Mouse (Mus musculus) ES-E14 (cell line): ENCODE measurements around the gene Capn8. TPM values are rescaled to one million over a fixed set of nuclear protein-coding genes. Genes with fewer than 3 reads are reported as not detected.

ENCODE experiments used
- DNase-seq: peaks from one replicate; pipeline ENCODE4 v3.0.0-alpha.2; 2013; ENCODE audit warnings: low read depth, low spot score
- H3K27ac ChIP-seq: 2 replicates; pipeline ENCODE4 v1.5.1; 2012; ENCODE audit warnings: low read depth, mild to moderate bottlenecking, low read length, moderate library complexity, mixed read lengths; ENCODE audit not compliant: poor library complexity, insufficient read depth, severe bottlenecking
- H3K36me3 ChIP-seq: 2 replicates; pipeline ENCODE4 v1.6.1; 2012; ENCODE audit warnings: mild to moderate bottlenecking, low read length, moderate library complexity, mixed read lengths; ENCODE audit not compliant: control insufficient read depth, poor library complexity, insufficient read depth, severe bottlenecking
- H3K4me1 ChIP-seq, 2 experiments: fragments of 150-350 bp in 1 of 2; sonication (generic) in 1 of 2; 2 replicates each; pipeline ENCODE4 v1.6.1; 2012; ENCODE audit warnings: low read length in 2 of 2, mild to moderate bottlenecking in 1 of 2, mixed read lengths in 1 of 2; ENCODE audit not compliant: control insufficient read depth in 2 of 2, insufficient read depth in 2 of 2, poor library complexity in 1 of 2
- H3K4me3 ChIP-seq, 2 experiments: fragments of 150-350 bp in 1 of 2; sonication (generic) in 1 of 2; 2 replicates each; pipeline ENCODE4 v1.5.1; 2012; ENCODE audit warnings: low read length in 2 of 2, low read depth in 1 of 2, mild to moderate bottlenecking in 1 of 2, mixed read lengths in 1 of 2; ENCODE audit not compliant: insufficient read depth in 1 of 2, poor library complexity in 1 of 2, severe bottlenecking in 1 of 2
- H3K9ac ChIP-seq: 2 replicates; pipeline ENCODE4 v1.6.1; 2012; ENCODE audit warnings: low read depth, mild to moderate bottlenecking, low read length, mixed read lengths; ENCODE audit not compliant: poor library complexity, insufficient read depth, severe bottlenecking
- H3K9me3 ChIP-seq: fragments of 150-350 bp; sonication (generic); 2 replicates; pipeline ENCODE4 v1.6.1; 2012; ENCODE audit warnings: low read depth, mild to moderate bottlenecking, low read length; ENCODE audit not compliant: control insufficient read depth, insufficient read depth
- CHD2 ChIP-seq: IDR thresholded peaks from 2 replicates; pipeline ENCODE4 v1.6.1; 2014; ENCODE audit warnings: mild to moderate bottlenecking, low read depth, low read length, inconsistent platforms
- HCFC1 ChIP-seq: IDR thresholded peaks from 2 replicates; pipeline ENCODE4 v1.6.1; 2012; ENCODE audit warnings: low read length, inconsistent platforms, borderline replicate concordance; ENCODE audit not compliant: insufficient read depth
- MAFK ChIP-seq: IDR thresholded peaks from 2 replicates; pipeline ENCODE4 v1.6.1; 2014; ENCODE audit warnings: mild to moderate bottlenecking, low read depth, low read length, inconsistent platforms; ENCODE audit not compliant: insufficient read depth
- ZC3H11A ChIP-seq: IDR thresholded peaks from 2 replicates; pipeline ENCODE4 v1.6.1; 2012; ENCODE audit warnings: low read depth, mild to moderate bottlenecking, inconsistent platforms, low read length, borderline replicate concordance
- ZNF384 ChIP-seq: IDR thresholded peaks from 2 replicates; pipeline ENCODE4 v1.6.1; 2012; ENCODE audit warnings: low read depth, low read length, inconsistent platforms
- in situ Hi-C, 2 experiments: fragments of 600-800 bp; cut with MboI; formaldehyde crosslinking; loops; one replicate each; pipeline ENCODE4 v1.15.1; 2025; ENCODE audit warnings: low sequenced_read_pairs in 2 of 2, inconsistent platforms in 1 of 2; ENCODE audit not compliant: unreplicated experiment in 2 of 2
- total RNA-seq: library from RNA; depleted of rRNA; stranded (reverse); fragments of 300-350 nt; gene quantifications from 2 replicates; pipeline ENCODE4 v1.2.3, GENCODE M21; 2012; rRNA removed

Capn8 gene
- total RNA-seq, 1 experiment: not detected

DNA sequence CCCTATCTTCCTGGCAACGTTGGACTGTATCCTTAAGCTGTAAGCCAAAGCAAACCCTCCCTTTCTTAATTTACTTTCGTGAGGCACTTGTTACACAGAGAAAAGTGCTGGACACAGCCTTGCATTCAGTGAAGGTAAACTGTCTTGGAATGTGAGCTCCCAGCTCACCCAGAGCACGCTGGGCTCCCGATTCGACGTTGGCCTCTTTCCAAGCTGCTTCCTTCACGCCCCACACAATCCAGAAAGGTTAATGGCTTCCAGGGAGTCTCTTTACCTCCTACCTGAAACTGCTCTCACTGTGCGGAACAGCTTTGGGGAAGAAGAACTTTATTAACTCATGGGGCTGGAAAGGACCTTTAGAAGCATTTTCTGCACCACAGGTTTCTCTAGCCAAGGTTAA lies 110.5 kb downstream of the Capn8 start:
- Histone ChIP-seq H3K9ac (no peak overlapping the region), H3K27ac (no peak overlapping the region), H3K36me3 (no peaks in the 10 kb centered on the region), H3K4me3 (no peak overlapping the region), H3K9me3 (no peaks in the 10 kb centered on the region), H3K4me1 (peaks cover 0 to 2% of the 10 kb centered on the region in 2 experiments; a peak in 1 of 4 replicates)
- DNase-seq: no peak
- in situ Hi-C loops: no loop called here
- TF ChIP-seq MAFK (no peak), HCFC1 (no peak), CHD2 (no peak), ZNF384 (no peak), ZC3H11A (no peak)

DNA sequence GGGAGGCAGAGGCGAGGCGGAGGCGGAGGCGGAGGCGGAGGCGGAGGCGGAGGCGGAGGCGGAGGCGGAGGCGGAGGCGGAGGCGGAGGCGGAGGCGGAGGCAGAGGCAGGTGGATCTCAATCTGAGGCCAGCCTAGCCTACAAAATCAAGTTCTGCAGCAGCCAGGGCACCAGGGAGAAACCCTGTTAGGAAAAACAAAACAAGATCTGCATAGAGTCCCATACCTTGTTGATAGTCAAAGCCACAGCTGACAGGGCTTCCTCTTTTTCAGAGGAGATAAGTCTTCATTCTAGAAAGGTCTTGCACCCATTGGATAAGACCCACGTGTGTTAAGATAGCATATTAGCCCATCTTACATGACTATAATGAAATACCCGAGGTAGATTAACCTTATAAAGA lies 113.3 kb downstream of the Capn8 start:
- Histone ChIP-seq H3K4me1 (no peaks in the 10 kb centered on the region), H3K27ac (no peak overlapping the region), H3K36me3 (no peaks in the 10 kb centered on the region), H3K9me3 (no peaks in the 10 kb centered on the region), H3K9ac (no peak overlapping the region), H3K4me3 (no peak overlapping the region)
- no peak for TF ChIP-seq HCFC1
- TF ChIP-seq ZNF384: no peak
- TF ChIP-seq CHD2: no peak
- TF ChIP-seq ZC3H11A: no peak
- TF ChIP-seq MAFK: no peak
- in situ Hi-C loops: no loop called here
- no peak for DNase-seq

DNA sequence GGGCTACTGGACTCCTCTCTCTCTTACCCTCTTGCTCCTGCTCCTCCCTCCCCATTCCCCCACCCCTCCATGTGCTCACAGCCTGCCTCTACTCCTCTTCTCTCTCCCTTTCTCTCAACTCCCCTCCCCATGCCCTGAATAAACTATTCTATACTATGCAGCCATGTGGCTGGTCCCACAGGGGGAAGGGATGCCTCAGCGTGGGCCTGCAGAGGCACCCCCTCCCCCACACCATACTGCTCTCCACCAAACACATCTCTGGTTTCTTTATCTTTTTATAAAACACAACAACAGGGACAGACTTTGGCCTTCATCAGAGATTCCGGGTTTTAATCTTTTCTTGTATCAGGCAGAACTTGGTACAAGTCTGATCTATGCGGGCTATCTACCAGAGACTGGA lies 114.4 kb downstream of the Capn8 start:
- no peak for DNase-seq
- in situ Hi-C loops: no loop called here
- Histone ChIP-seq H3K4me3 (no peak overlapping the region), H3K4me1 (no peaks in the 10 kb centered on the region), H3K9me3 (no peaks in the 10 kb centered on the region), H3K27ac (no peak overlapping the region), H3K9ac (no peak overlapping the region), H3K36me3 (no peaks in the 10 kb centered on the region)
- no peak for TF ChIP-seq CHD2
- no peak for TF ChIP-seq ZNF384
- TF ChIP-seq ZC3H11A: no peak
- TF ChIP-seq HCFC1: no peak
- TF ChIP-seq MAFK: no peak

DNA sequence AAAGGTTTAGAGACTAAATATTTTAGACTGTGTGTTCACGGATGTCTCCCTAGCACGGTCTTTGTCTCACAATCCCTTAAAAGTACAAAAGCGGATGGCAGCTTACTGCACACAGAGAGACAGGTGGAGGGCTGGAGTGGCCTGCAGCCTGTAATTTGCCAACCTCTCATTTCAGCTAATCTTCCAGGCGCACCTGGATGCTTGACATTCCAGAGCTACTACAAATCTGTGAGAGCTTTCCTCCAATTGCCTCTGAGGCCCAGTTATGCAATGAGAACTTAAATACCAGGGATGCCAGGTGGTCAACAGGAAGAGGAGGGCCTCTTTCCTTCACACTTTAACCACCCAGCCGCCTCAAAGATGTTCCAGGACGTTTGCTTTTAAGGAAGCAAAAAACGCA lies 114.8 kb downstream of the Capn8 start:
- no peak for DNase-seq
- H3K36me3 ChIP-seq: no peaks in the 10 kb centered on the region
- no peak overlapping the region for H3K4me3 ChIP-seq
- H3K4me1 ChIP-seq: no peaks in the 10 kb centered on the region
- H3K9ac ChIP-seq: no peak overlapping the region
- H3K9me3 ChIP-seq: no peaks in the 10 kb centered on the region
- no peak overlapping the region for H3K27ac ChIP-seq
- in situ Hi-C loops: no loop called here
- no peak for TF ChIP-seq MAFK
- TF ChIP-seq ZNF384: no peak
- no peak for TF ChIP-seq HCFC1
- TF ChIP-seq CHD2: no peak
- no peak for TF ChIP-seq ZC3H11A

Other genes starting within 250 kb of the Capn8 start
- 25.8 TPM in 2 replicates for gene Fbxo28, start 223.4 kb upstream of the Capn8 start, total RNA-seq
- gene Trp53bp2, start 155.8 kb upstream of the Capn8 start, total RNA-seq: 9.4 and 9.5 TPM in 2 replicates
- gene Capn2, start 47.4 kb upstream of the Capn8 start, total RNA-seq: 38.3 and 72.3 TPM in 2 replicates
- gene Ccdc185, start 184.2 kb downstream of the Capn8 start, total RNA-seq: not detected in 2 replicates
- gene Susd4, start 198.9 kb downstream of the Capn8 start, total RNA-seq: 4.1 and 7.7 TPM in 2 replicates